Mouse (Mus musculus): Measurements from ENCODE around the gene Sema5b. TPM values are rescaled to one million over a fixed set of nuclear protein-coding genes. Genes with fewer than 3 reads are reported as not detected.

The Sema5b gene
- total and polyA plus RNA-seq, 3 experiments, result not detected

DNA sequence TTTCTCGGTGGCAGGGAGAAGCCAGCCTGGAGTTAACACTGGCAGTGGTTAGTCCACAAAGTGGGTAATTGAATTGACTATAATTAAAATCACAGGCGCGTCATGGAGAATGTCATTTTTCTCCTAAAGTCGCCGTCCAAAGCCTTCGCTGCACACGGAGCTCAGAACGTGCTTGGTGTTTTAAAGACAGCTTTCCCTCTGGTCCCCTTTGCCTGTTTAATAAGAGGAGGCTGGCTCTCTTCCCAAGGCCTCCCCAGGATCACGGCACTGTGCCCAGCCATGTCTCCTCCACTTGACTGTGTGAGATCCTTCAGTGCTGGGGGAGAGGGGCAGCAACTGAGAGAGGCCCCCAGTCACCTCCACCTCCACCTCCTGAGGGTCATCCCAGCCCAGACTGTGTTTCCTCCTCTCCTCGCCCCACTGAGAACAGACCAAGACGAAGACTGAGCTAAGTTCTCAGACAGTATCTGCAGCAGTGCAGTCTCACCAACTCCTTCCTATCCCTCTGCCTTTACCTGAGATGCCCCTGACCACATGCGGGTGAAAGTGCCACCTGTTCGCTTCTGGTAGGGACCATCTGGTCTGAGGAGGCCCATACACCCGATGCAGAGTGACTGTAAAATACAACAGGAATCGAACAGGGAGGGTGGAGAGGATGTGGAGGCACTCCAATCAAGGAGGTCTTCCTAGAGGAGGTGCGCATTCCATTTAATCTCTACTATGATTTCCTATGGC, 84.5 kb downstream of the Sema5b start:
- no peaks in the 10 kb centered on the region for H3K27me3 ChIP-seq (ENCODE audit: control insufficient read depth in 1 of 2, insufficient read depth in 2 of 2, low read length in 2 of 2)
- H3K27ac ChIP-seq (ENCODE audit: control insufficient read depth, low read depth, low read length), result no peak overlapping the region
- no peak overlapping the region for H3K4me3 ChIP-seq (ENCODE audit: control insufficient read depth in 1 of 2, insufficient read depth in 1 of 2, low read depth in 2 of 2, low read length in 2 of 2)
- H3K9ac ChIP-seq (ENCODE audit: control insufficient read depth, low read depth, low read length, poor library complexity, severe bottlenecking), result no peak overlapping the region
- no peaks in the 10 kb centered on the region for H3K79me2 ChIP-seq (ENCODE audit: control insufficient read depth, insufficient read depth, low read length, poor library complexity)
- no peaks in the 10 kb centered on the region for H3K4me1 ChIP-seq (ENCODE audit: control insufficient read depth in 1 of 2, insufficient read depth in 2 of 2, low read length in 2 of 2)
- no peaks in the 10 kb centered on the region for H3K36me3 ChIP-seq (ENCODE audit: control insufficient read depth in 1 of 2, insufficient read depth in 2 of 2, low read length in 2 of 2)
- no peak for DNase-seq (ENCODE audit: low read depth, low spot score)
- no peaks in the 10 kb centered on the region for H3K9me3 ChIP-seq (replicated peaks; ENCODE audit: insufficient read depth, low read length)
- TF ChIP-seq ZC3H11A (IDR thresholded peaks at IDR 0.05; ENCODE audit: low read depth, low read length) (no peak), TAL1 (IDR thresholded peaks at IDR 0.05; ENCODE audit: low read length) (no peak), HCFC1 (IDR thresholded peaks at IDR 0.05; ENCODE audit: low read depth, low read length) (no peak), ELF1 (IDR thresholded peaks at IDR 0.05; ENCODE audit: low read depth, low read length) (no peak), ZKSCAN1 (IDR thresholded peaks at IDR 0.05; ENCODE audit: low read depth, low read length) (no peak), ZNF384 (IDR thresholded peaks at IDR 0.05; ENCODE audit: low read depth, low read length) (no peak), CHD1 (IDR thresholded peaks at IDR 0.05; ENCODE audit: low read depth, low read length) (no peak), POLR2A (IDR thresholded peaks at IDR 0.05; ENCODE audit: control insufficient read depth in 1 of 2, insufficient read depth in 1 of 2, low read depth in 1 of 2, low read length in 2 of 2, poor library complexity in 1 of 2) (no peak), ETS1 (IDR thresholded peaks at IDR 0.05; ENCODE audit: low read depth, low read length) (no peak), RAD21 (IDR thresholded peaks at IDR 0.05; ENCODE audit: low read depth, low read length) (no peak), POLR2AphosphoS5 (IDR thresholded peaks at IDR 0.05; ENCODE audit: borderline replicate concordance, low read depth, low read length) (no peak), MAX (IDR thresholded peaks at IDR 0.05; ENCODE audit: low read length) (no peak), ZMIZ1 (IDR thresholded peaks at IDR 0.05; ENCODE audit: low read depth, low read length) (no peak)

DNA sequence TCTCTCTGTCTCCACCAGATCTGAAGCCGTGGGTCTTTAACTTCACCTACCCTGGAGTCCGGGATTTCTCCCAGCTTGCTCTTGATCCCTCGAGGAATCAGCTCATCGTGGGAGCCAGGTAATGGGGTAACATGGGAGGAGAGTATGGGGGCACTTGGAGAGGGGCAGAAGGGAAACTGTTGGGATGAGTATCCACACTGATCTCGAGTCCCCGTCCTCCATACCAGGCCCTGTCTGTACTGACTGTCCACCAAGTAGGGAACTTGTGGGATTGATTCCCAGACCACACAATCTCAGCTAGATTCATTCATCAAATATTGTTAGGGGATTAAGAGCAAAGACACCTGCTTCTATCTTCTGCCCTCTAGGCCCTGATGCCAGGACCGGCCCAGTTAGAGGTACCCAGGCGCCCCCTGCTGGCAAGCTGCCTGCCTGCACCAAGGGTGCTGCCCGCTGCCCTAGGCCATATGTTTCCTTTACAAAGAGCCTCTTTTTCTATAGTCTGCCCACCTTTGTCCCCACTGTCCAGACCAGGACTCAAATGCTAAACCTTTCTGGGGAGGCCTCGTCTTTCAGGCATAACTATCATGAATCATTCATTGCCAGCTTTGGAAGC, 87.2 kb downstream of the Sema5b start:
- Histone ChIP-seq H3K79me2 (ENCODE audit: control insufficient read depth, insufficient read depth, low read length, poor library complexity) (no peaks in the 10 kb centered on the region), H3K9ac (ENCODE audit: control insufficient read depth, low read depth, low read length, poor library complexity, severe bottlenecking) (no peak overlapping the region), H3K27me3 (ENCODE audit: control insufficient read depth in 1 of 2, insufficient read depth in 2 of 2, low read length in 2 of 2) (no peaks in the 10 kb centered on the region), H3K9me3 (replicated peaks; ENCODE audit: insufficient read depth, low read length) (no peaks in the 10 kb centered on the region), H3K4me1 (ENCODE audit: control insufficient read depth in 1 of 2, insufficient read depth in 2 of 2, low read length in 2 of 2) (no peaks in the 10 kb centered on the region), H3K27ac (ENCODE audit: control insufficient read depth, low read depth, low read length) (no peak overlapping the region), H3K4me3 (ENCODE audit: control insufficient read depth in 1 of 2, insufficient read depth in 1 of 2, low read depth in 2 of 2, low read length in 2 of 2) (no peak overlapping the region), H3K36me3 (ENCODE audit: control insufficient read depth in 1 of 2, insufficient read depth in 2 of 2, low read length in 2 of 2) (no peaks in the 10 kb centered on the region)
- TF ChIP-seq CTCF (IDR thresholded peaks at IDR 0.05 in 2 of 3, conservative IDR thresholded peaks at IDR 0.05 in 1 of 3; ENCODE audit: control insufficient read depth in 1 of 3, insufficient read depth in 1 of 3, low read depth in 2 of 3, low read length in 3 of 3, poor library complexity in 1 of 3, severe bottlenecking in 1 of 3) (peak; percentile 66 to 95 (median 77); a peak in 5 of 6 replicates), MYB (IDR thresholded peaks at IDR 0.05; ENCODE audit: low read depth, low read length) (no peak), TCF12 (IDR thresholded peaks at IDR 0.05; ENCODE audit: low read depth, low read length) (no peak), MYC (IDR thresholded peaks at IDR 0.05; ENCODE audit: low read depth, low read length) (no peak), ZC3H11A (IDR thresholded peaks at IDR 0.05; ENCODE audit: low read depth, low read length) (peak; percentile 74), RAD21 (IDR thresholded peaks at IDR 0.05; ENCODE audit: low read depth, low read length) (peak; percentile 64), SMC3 (IDR thresholded peaks at IDR 0.05; ENCODE audit: low read depth, low read length) (peak; percentile 88)
- DNase-seq (ENCODE audit: low read depth, low spot score), result peak; percentile 41
